Mouse (Mus musculus): ENCODE data around the gene Dbx1. TPM values are rescaled to one million over a fixed set of nuclear protein-coding genes. Genes with fewer than 3 reads are reported as not detected.

Dbx1 gene
- total and polyA plus RNA-seq, 3 experiments = not detected

GRCm38 (mm10) chr7:49616258-49616735 lies 20.4 kb downstream of the Dbx1 start:
- no peaks in the 10 kb centered on the region for H3K9me3 ChIP-seq (replicated peaks; ENCODE audit: insufficient read depth, low read length)
- peak; percentile 75 for DNase-seq (ENCODE audit: low read depth, low spot score)
- H3K27ac ChIP-seq (ENCODE audit: control insufficient read depth, low read depth, low read length) = no peak overlapping the region
- no peak overlapping the region for H3K9ac ChIP-seq (ENCODE audit: control insufficient read depth, low read depth, low read length, poor library complexity, severe bottlenecking)
- H3K27me3 ChIP-seq (ENCODE audit: control insufficient read depth in 1 of 2, insufficient read depth in 2 of 2, low read length in 2 of 2) = no peaks in the 10 kb centered on the region; a peak in 1 of 4 replicates
- no peak overlapping the region for H3K4me3 ChIP-seq (ENCODE audit: control insufficient read depth in 1 of 2, insufficient read depth in 1 of 2, low read depth in 2 of 2, low read length in 2 of 2)
- no peaks in the 10 kb centered on the region for H3K4me1 ChIP-seq (ENCODE audit: control insufficient read depth in 1 of 2, insufficient read depth in 2 of 2, low read length in 2 of 2)
- H3K36me3 ChIP-seq (ENCODE audit: control insufficient read depth in 1 of 2, insufficient read depth in 2 of 2, low read length in 2 of 2) = no peaks in the 10 kb centered on the region
- H3K79me2 ChIP-seq (ENCODE audit: control insufficient read depth, insufficient read depth, low read length, poor library complexity) = no peaks in the 10 kb centered on the region
- no peak for TF ChIP-seq MYB (IDR thresholded peaks at IDR 0.05; ENCODE audit: low read depth, low read length)
- TF ChIP-seq ZKSCAN1 (IDR thresholded peaks at IDR 0.05; ENCODE audit: low read depth, low read length) = no peak
- TF ChIP-seq POLR2A (IDR thresholded peaks at IDR 0.05; ENCODE audit: control insufficient read depth in 1 of 2, insufficient read depth in 1 of 2, low read depth in 1 of 2, low read length in 2 of 2, poor library complexity in 1 of 2) = no peak
- TF ChIP-seq SMC3 (IDR thresholded peaks at IDR 0.05; ENCODE audit: low read depth, low read length) = peak; percentile 77
- peak; percentile 36; the same call in 1 of the 2 replicates for TF ChIP-seq MAZ (IDR thresholded peaks at IDR 0.05; ENCODE audit: low read depth, low read length)
- no peak for TF ChIP-seq BHLHE40 (IDR thresholded peaks at IDR 0.05; ENCODE audit: borderline replicate concordance, low read depth, low read length)
- no peak for TF ChIP-seq MYC (IDR thresholded peaks at IDR 0.05; ENCODE audit: low read depth, low read length)
- no peak for TF ChIP-seq JUND (IDR thresholded peaks at IDR 0.05; ENCODE audit: low read depth, low read length)
- no peak for TF ChIP-seq GABPA (IDR thresholded peaks at IDR 0.05; ENCODE audit: low read depth, low read length)
- no peak for TF ChIP-seq MEF2A (IDR thresholded peaks at IDR 0.05; ENCODE audit: extremely low read depth, insufficient replicate concordance, low read depth, low read length, poor library complexity, severe bottlenecking)
- TF ChIP-seq CTCF (IDR thresholded peaks at IDR 0.05 in 2 of 3, conservative IDR thresholded peaks at IDR 0.05 in 1 of 3; ENCODE audit: control insufficient read depth in 1 of 3, insufficient read depth in 1 of 3, low read depth in 2 of 3, low read length in 3 of 3, poor library complexity in 1 of 3, severe bottlenecking in 1 of 3) = peak; percentile 82 to 87 (median 83)
- TF ChIP-seq NRF1 (IDR thresholded peaks at IDR 0.05; ENCODE audit: insufficient read depth, low read depth, low read length, poor library complexity, severe bottlenecking) = no peak
- no peak for TF ChIP-seq UBTF (IDR thresholded peaks at IDR 0.05; ENCODE audit: borderline replicate concordance, insufficient read depth, low read depth, low read length)
- no peak for TF ChIP-seq KAT2A (conservative IDR thresholded peaks at IDR 0.05; ENCODE audit: low read depth, low read length)
- TF ChIP-seq NELFE (IDR thresholded peaks at IDR 0.05; ENCODE audit: low read depth, low read length) = no peak
- no peak for TF ChIP-seq TBP (IDR thresholded peaks at IDR 0.05; ENCODE audit: low read depth, low read length)
- TF ChIP-seq SIN3A (IDR thresholded peaks at IDR 0.05; ENCODE audit: low read length) = no peak
- TF ChIP-seq ZC3H11A (IDR thresholded peaks at IDR 0.05; ENCODE audit: low read depth, low read length) = peak; percentile 70
- no peak for TF ChIP-seq TCF12 (IDR thresholded peaks at IDR 0.05; ENCODE audit: low read depth, low read length)
- peak; percentile 86 for TF ChIP-seq RAD21 (IDR thresholded peaks at IDR 0.05; ENCODE audit: low read depth, low read length)
- no peak for TF ChIP-seq CHD2 (IDR thresholded peaks at IDR 0.05; ENCODE audit: low read length)
- TF ChIP-seq MAX (IDR thresholded peaks at IDR 0.05; ENCODE audit: low read length) = no peak
- no peak for TF ChIP-seq ZNF384 (IDR thresholded peaks at IDR 0.05; ENCODE audit: low read depth, low read length)
- no peak for TF ChIP-seq HCFC1 (IDR thresholded peaks at IDR 0.05; ENCODE audit: low read depth, low read length)
- TF ChIP-seq E2F4 (IDR thresholded peaks at IDR 0.05; ENCODE audit: borderline replicate concordance, low read depth, low read length) = no peak
- TF ChIP-seq USF1 (IDR thresholded peaks at IDR 0.05; ENCODE audit: low read depth, low read length) = 0 out of 2 replicates have a peak, but pooled peaks have one; percentile 18
- TF ChIP-seq MAFK (IDR thresholded peaks at IDR 0.05; ENCODE audit: borderline replicate concordance, low read depth, low read length) = no peak
- TF ChIP-seq CHD1 (IDR thresholded peaks at IDR 0.05; ENCODE audit: low read depth, low read length) = no peak
- TF ChIP-seq USF2 (IDR thresholded peaks at IDR 0.05; ENCODE audit: borderline replicate concordance in 1 of 2, insufficient read depth in 1 of 2, low read depth in 1 of 2, low read length in 2 of 2) = no peak
- TF ChIP-seq EP300 (IDR thresholded peaks at IDR 0.05; ENCODE audit: low read depth in 1 of 2, low read length in 2 of 2) = no peak
- no peak for TF ChIP-seq POLR2AphosphoS2 (IDR thresholded peaks at IDR 0.05; ENCODE audit: low read length)
- TF ChIP-seq RCOR1 (IDR thresholded peaks at IDR 0.05; ENCODE audit: low read depth, low read length) = no peak
- TF ChIP-seq ELF1 (IDR thresholded peaks at IDR 0.05; ENCODE audit: low read depth, low read length) = no peak
- no peak for TF ChIP-seq MXI1 (IDR thresholded peaks at IDR 0.05; ENCODE audit: low read depth, low read length)
- TF ChIP-seq POLR2AphosphoS5 (IDR thresholded peaks at IDR 0.05; ENCODE audit: borderline replicate concordance, low read depth, low read length) = no peak

Measured in MEL (cell line).